Mouse (Mus musculus) neural tube, embryonic 15.5 days (tissue): ENCODE data around the gene Tshz3. TPM values are rescaled to one million over a fixed set of nuclear protein-coding genes. Genes with fewer than 3 reads are reported as not detected.

ENCODE experiments used
- ATAC-seq: fragments of 200-750 bp; cut with Nextera tagmentation; 2 replicates; pipeline ENCODE4 v1.8.0; 2017; ENCODE audit warnings: mild to moderate bottlenecking, moderate TSS enrichment, moderate library complexity; ENCODE audit not compliant: low FRiP score
- H3K27ac ChIP-seq: fragments of 300-500 bp; sonication (generic); replicated peaks from 2 replicates; pipeline ENCODE4 v1.5.1; 2015; ENCODE audit warnings: mild to moderate bottlenecking, inconsistent platforms
- H3K27me3 ChIP-seq: fragments of 300-500 bp; sonication (generic); replicated peaks from 2 replicates; pipeline ENCODE4 v1.6.1; 2015; ENCODE audit warnings: inconsistent platforms
- H3K36me3 ChIP-seq: fragments of 300-500 bp; sonication (generic); 2 replicates; pipeline ENCODE4 v1.6.1; 2015; ENCODE audit warnings: inconsistent platforms
- H3K4me1 ChIP-seq: fragments of 300-500 bp; sonication (generic); 2 replicates; pipeline ENCODE4 v1.6.1; 2015; ENCODE audit warnings: inconsistent platforms
- H3K4me2 ChIP-seq: fragments of 300-500 bp; sonication (generic); 2 replicates; pipeline ENCODE4 v1.6.1; 2015; ENCODE audit warnings: inconsistent platforms, mild to moderate bottlenecking, moderate library complexity
- H3K4me3 ChIP-seq: fragments of 300-500 bp; sonication (generic); replicated peaks from 2 replicates; pipeline ENCODE4 v1.5.1; 2015; ENCODE audit warnings: mild to moderate bottlenecking, inconsistent platforms
- H3K9ac ChIP-seq: fragments of 300-500 bp; sonication (generic); replicated peaks from 2 replicates; pipeline ENCODE4 v1.6.1; 2015; ENCODE audit warnings: mild to moderate bottlenecking, inconsistent platforms
- H3K9me3 ChIP-seq: fragments of 300-500 bp; sonication (generic); replicated peaks from 2 replicates; pipeline ENCODE4 v1.6.1; 2016; ENCODE audit warnings: inconsistent platforms
- WGBS: fragments of 180-500 bp; shearing (Covaris S2); methylation state at CpG from one replicate; pipeline ENCODE4 v1.1.7; 2015; ENCODE audit warnings: mixed read lengths; 5-methylcytosine and 5-hydroxymethylcytosine counted together
- polyA plus RNA-seq: library from polyadenylated mRNA; unstranded; fragments of >200 nt; fragmentation: Nextera tagmentation; extraction: Ambion mirVana; gene quantifications from 2 replicates; pipeline ENCODE4 v1.2.1, GENCODE M21; 2015

Tshz3 gene
- polyA plus RNA-seq, 1 experiment from 2014 or later = 62.7 TPM

DNA sequence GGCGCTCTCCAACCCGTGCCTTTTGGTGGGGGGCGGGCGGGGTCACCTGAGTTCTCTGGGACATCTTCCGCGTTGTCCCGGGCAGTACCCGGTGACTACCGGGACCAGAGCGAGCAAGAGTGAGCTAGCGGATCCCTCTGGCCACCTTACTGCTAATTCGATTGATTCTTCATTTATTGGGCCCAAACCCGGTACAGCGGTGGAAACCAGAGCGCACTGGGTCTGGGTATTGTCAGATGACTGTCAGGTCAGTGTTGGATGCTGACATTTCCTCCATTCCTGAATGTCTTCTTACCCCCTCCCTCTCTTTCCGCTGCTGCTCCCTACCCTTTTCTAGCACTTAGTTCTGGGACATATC, 650 bp downstream of the Tshz3 start:
- 0% methylated on average over 16 of the region's 16 CpGs for WGBS
- H3K36me3 ChIP-seq = no peaks in the 10 kb centered on the region
- ATAC-seq = no peak

DNA sequence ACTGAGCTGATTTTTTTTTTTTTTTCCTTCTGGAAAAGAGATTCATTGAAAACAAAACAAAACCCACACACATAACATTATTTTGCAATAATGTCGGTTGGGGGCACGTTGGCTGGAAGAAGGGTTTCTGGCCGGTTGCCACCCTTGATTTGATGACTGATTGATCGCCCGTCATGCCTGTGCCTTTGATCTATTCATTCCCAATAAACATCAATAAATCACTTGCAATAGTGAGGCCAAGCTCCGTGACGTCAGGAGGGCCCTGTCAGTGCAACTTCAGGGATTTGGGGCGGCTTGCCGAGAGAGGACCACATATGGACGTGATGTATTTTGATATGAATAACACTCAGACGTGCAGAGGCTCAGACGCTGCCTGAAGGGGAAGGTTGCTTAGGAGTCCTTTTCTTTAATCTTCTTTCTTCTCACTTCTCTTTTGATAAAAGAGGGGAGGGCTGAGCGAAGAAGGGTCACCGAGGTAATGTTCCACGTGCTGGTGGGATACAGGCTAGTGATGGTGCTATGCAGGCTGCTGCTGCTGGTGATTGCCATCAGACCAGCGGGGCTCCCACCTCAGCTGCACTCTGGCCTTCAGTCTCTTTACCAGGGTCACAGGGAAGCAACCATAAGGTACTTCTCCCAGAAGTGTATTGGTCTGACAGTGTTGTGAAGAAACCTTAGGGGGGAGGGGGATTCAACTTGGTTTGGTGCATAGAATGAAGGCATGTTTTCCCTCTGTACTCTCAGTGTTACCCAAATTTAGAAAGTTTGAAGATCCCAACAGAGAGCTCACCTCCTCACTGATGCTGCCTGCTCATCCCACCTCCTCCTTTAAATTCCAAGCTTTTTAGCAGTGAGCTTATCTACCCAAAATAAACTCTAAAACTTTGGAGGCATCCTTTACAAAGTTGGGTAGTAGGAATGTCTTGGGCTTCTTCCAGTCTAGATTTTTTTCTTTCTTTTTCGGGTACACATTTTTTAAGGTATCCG, 1.4 kb downstream of the Tshz3 start:
- Histone ChIP-seq H3K9me3 (no peaks in the 10 kb centered on the region), H3K9ac (peak overlapping the region; percentile 84), H3K27ac (peak overlapping the region; percentile 96), H3K4me1 (peaks cover 57% of the 10 kb centered on the region), H3K4me3 (peak overlapping the region; percentile 85), H3K36me3 (no peaks in the 10 kb centered on the region), H3K27me3 (no peaks in the 10 kb centered on the region; the same call in 1 of the 2 replicates), H3K4me2 (peak overlapping the region; percentile 96)
- WGBS = 8% methylated on average over 18 of the region's 18 CpGs
- no peak for ATAC-seq

More for the DNA sequence above, 650 bp downstream of the Tshz3 start:
- H3K27ac ChIP-seq = peak overlapping the region; percentile 96
- peak overlapping the region; percentile 85 for H3K4me3 ChIP-seq
- peak overlapping the region; percentile 84 for H3K9ac ChIP-seq
- peak overlapping the region; percentile 96 for H3K4me2 ChIP-seq
- H3K27me3 ChIP-seq = peaks cover 2% of the 10 kb centered on the region; the same call in 1 of the 2 replicates
- no peaks in the 10 kb centered on the region for H3K9me3 ChIP-seq
- H3K4me1 ChIP-seq = peaks cover 53% of the 10 kb centered on the region

DNA sequence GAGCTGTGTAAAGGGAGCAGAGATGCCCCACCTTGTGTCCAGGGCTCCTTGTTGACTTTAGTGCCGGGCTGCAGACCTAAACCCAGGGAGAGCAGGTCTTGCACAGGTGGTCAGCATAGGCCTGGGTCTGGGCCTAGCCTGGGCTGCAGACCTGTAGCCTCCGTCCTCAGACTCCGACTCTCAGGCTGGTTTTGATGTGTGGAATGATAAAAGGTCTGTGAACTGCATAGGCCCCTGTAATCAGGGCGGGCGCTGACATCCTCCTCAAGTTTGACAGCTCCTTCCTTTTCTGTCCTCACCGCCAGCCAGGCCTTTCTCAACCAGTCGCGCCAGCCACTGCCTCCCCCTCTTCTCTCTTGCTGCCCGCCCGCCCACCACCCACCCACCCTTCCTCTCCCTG, 8.7 kb downstream of the Tshz3 start:
- no peaks in the 10 kb centered on the region for H3K36me3 ChIP-seq
- 18% methylated on average over 8 of the region's 10 CpGs for WGBS
- peak overlapping the region; percentile 30 for H3K4me3 ChIP-seq
- peak overlapping the region; percentile 61 for H3K4me2 ChIP-seq
- H3K27me3 ChIP-seq = no peaks in the 10 kb centered on the region
- ATAC-seq = no peak
- no peaks in the 10 kb centered on the region for H3K9me3 ChIP-seq
- peaks cover 71% of the 10 kb centered on the region for H3K4me1 ChIP-seq
- peak overlapping the region; percentile 29 for H3K9ac ChIP-seq
- H3K27ac ChIP-seq = peak overlapping the region; percentile 83

DNA sequence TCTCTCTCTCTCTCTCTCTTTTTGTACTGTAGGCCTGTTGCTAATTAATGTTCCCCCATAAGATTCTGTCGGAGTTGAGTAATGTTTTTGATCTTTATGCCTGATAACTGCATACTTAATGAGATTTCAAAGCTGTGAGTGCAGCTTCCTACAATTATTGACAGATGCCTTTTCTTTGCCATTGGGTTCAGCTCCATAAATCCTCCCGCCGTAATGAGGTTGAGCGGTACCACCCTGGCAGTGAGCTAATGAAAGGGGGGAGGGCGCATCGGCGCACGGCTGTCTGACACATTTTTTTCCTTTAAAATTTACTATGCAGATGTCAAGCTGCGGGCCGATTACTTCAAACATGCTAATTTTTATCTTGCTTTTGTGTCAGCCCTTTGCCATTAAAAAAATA, 9.3 kb downstream of the Tshz3 start:
- Histone ChIP-seq H3K9ac (peak overlapping the region; percentile 43; the same call in 1 of the 2 replicates), H3K36me3 (no peaks in the 10 kb centered on the region), H3K4me1 (peaks cover 73% of the 10 kb centered on the region), H3K27me3 (no peaks in the 10 kb centered on the region), H3K4me3 (peak overlapping the region; percentile 30), H3K27ac (peak overlapping the region; percentile 83), H3K4me2 (peak overlapping the region; percentile 61), H3K9me3 (no peaks in the 10 kb centered on the region)
- ATAC-seq = peak; percentile 62; the same call in 1 of the 2 replicates
- 8% methylated on average over 10 of the region's 10 CpGs for WGBS

DNA sequence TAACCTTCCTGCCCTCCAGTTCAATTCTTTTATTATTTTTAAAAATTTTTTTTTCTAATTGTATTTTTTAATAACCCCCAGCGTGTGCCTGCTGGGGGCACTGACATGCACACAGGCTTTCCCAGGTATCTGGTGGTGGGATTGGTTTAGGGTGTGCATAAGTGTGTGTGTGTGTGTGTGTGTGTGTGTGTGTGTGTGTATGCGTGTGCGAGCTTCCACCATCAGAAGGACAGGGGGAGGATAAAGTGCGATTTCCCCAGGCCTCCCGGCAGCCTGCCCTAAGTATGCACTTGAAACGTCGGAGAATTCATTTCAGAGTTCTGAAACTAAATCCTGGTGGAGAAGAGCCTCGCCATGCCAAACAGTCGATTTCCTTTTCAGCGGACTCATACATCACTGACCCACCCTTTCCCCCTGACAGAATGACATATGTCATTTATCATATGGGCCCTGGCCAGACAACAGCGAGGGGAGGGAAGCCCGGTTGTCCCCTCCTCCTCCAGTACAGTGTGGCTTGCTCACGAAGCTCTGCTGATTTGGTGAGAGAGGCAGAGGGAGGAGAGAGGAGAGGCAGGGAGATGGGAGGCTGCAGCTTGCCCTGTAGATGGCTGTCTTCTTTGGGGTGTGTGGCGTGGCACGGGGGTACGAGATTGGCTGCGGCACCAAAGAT, 9.9 kb downstream of the Tshz3 start:
- Histone ChIP-seq H3K4me1 (peaks cover 69% of the 10 kb centered on the region), H3K9me3 (no peaks in the 10 kb centered on the region), H3K4me2 (peak overlapping the region; percentile 61), H3K27me3 (no peaks in the 10 kb centered on the region), H3K27ac (peak overlapping the region; percentile 83), H3K9ac (peak overlapping the region; percentile 43), H3K4me3 (peak overlapping the region; percentile 30), H3K36me3 (no peaks in the 10 kb centered on the region)
- peak; percentile 82 for ATAC-seq
- WGBS = 5% methylated on average over 17 of the region's 17 CpGs

DNA sequence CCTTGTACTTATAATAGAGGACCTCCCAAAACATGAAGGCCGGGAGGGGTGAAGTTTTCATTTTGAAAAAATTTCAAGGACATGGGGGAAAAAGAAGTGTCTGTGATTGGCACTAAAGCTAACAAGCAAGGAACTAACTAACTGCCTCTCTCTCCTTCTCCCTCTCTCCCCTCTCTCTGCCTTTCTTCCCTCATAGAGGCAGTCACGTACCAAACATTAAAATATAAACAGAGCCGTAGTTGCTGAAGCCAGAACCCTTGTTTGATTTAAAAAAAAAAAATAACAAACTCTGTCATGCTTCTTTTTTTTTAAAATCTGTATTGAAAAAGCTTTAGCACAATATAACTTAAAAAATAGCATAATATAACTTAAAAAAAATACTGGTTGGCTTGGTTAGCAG, 10.9 kb downstream of the Tshz3 start:
- peak overlapping the region; percentile 30 for H3K4me3 ChIP-seq
- no peaks in the 10 kb centered on the region for H3K27me3 ChIP-seq
- 16% methylated on average over 3 of the region's 3 CpGs for WGBS
- H3K4me2 ChIP-seq = peak overlapping the region; percentile 61
- H3K9me3 ChIP-seq = no peaks in the 10 kb centered on the region
- H3K4me1 ChIP-seq = peaks cover 73% of the 10 kb centered on the region
- peak overlapping the region; percentile 83 for H3K27ac ChIP-seq
- H3K36me3 ChIP-seq = no peaks in the 10 kb centered on the region
- ATAC-seq = no peak
- H3K9ac ChIP-seq = peak overlapping the region; percentile 43; the same call in 1 of the 2 replicates

- no peaks in the 10 kb centered on the region for H3K36me3 ChIP-seq
- H3K4me3 ChIP-seq = 0 out of 2 replicates have a peak overlapping the region, but pooled peaks have one; percentile 4
- no peaks in the 10 kb centered on the region for H3K27me3 ChIP-seq
- peak overlapping the region; percentile 61 for H3K4me2 ChIP-seq
- peak overlapping the region; percentile 80 for H3K27ac ChIP-seq
- WGBS = 3% methylated on average over 2 of the region's 2 CpGs
- peaks cover 72% of the 10 kb centered on the region for H3K4me1 ChIP-seq
- H3K9ac ChIP-seq = peak overlapping the region; percentile 42
- ATAC-seq = no peak
- no peaks in the 10 kb centered on the region for H3K9me3 ChIP-seq
Observed at GRCm38 (mm10) chr7:36709239-36709638, 11.3 kb downstream of the Tshz3 start.

- Histone ChIP-seq H3K4me3 (peak overlapping the region; percentile 24), H3K9ac (no peak overlapping the region), H3K36me3 (no peaks in the 10 kb centered on the region), H3K4me1 (peaks cover 79% of the 10 kb centered on the region), H3K27ac (peak overlapping the region; percentile 61), H3K27me3 (no peaks in the 10 kb centered on the region), H3K9me3 (no peaks in the 10 kb centered on the region), H3K4me2 (peak overlapping the region; percentile 61)
- WGBS = 5% methylated on average over 12 of the region's 12 CpGs
- ATAC-seq = no peak
Observed at GRCm38 (mm10) chr7:36709974-36710373, 12.1 kb downstream of the Tshz3 start.

DNA sequence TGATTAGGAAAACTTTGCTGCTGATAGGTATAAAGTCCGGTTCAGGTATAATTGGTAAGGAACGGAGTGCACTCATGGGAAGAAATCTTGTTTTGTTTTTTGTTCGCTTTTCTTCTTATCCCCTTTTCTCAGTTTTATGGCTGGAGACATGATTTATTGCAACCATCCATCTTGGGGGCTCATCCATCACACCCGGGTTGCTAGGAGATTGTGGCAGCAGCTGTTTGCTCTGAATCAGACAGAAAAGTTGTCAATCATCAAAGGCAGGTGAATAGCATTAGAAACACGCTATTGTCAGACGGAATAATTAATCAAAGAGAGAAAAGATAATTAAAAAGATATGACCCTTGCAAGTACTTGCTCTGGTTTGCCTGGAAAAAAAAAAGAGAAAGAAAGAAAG, 12.5 kb downstream of the Tshz3 start:
- Histone ChIP-seq H3K9me3 (no peaks in the 10 kb centered on the region), H3K4me3 (peak overlapping the region; percentile 24; the same call in 1 of the 2 replicates), H3K27me3 (no peaks in the 10 kb centered on the region), H3K27ac (peak overlapping the region; percentile 61; the same call in 1 of the 2 replicates), H3K4me1 (peaks cover 83% of the 10 kb centered on the region), H3K36me3 (no peaks in the 10 kb centered on the region), H3K9ac (0 out of 2 replicates have a peak overlapping the region, but pooled peaks have one; percentile 26), H3K4me2 (peak overlapping the region; percentile 61)
- ATAC-seq = no peak
- WGBS = 10% methylated on average over 6 of the region's 6 CpGs

GRCm38 (mm10) chr7:36711766-36712165, 13.8 kb downstream of the Tshz3 start:
- Histone ChIP-seq H3K27ac (no peak overlapping the region), H3K4me3 (no peak overlapping the region), H3K36me3 (no peaks in the 10 kb centered on the region), H3K9ac (no peak overlapping the region), H3K4me1 (peaks cover 76% of the 10 kb centered on the region), H3K4me2 (peak overlapping the region; percentile 13; the same call in 1 of the 2 replicates), H3K9me3 (no peaks in the 10 kb centered on the region), H3K27me3 (no peaks in the 10 kb centered on the region)
- ATAC-seq = no peak
- WGBS = 64% methylated on average over 2 of the region's 2 CpGs

DNA sequence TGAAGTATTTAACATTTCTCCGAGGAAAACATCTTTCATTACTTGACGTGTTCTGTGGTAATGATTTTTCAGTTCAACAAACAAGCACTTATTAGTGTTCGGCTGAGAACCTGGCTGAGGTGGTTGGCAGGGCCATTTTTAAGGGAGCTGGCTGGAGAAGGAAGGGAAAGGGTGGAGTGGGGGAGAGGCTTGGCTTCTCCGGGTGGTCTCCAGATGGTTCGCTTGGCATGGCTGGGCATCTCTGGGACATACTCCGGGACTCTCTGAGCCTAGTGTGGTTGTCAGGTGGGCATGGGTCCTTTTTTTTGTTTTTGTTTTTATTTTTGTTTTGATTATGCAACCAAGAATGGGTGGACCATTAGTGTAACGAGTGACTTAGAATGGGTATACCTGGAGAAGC, 16.4 kb downstream of the Tshz3 start:
- Histone ChIP-seq H3K27me3 (no peaks in the 10 kb centered on the region), H3K9ac (no peak overlapping the region), H3K27ac (0 out of 2 replicates have a peak overlapping the region, but pooled peaks have one; percentile 18), H3K4me1 (peaks cover 73% of the 10 kb centered on the region), H3K4me3 (no peak overlapping the region), H3K9me3 (no peaks in the 10 kb centered on the region), H3K36me3 (no peaks in the 10 kb centered on the region), H3K4me2 (no peak overlapping the region)
- 59% methylated on average over 7 of the region's 7 CpGs for WGBS
- no peak for ATAC-seq
